Mouse (Mus musculus): ENCODE measurements at regions not wholly inside any gene's neighbourhood (a gene's known extent, or its start where the extent isn't known, plus 50 kb on each side); places are given as distances from the start of the nearest gene placed in this dataset.

- TF ChIP-seq POLR2A (IDR thresholded peaks at IDR 0.05; ENCODE audit: control insufficient read depth, extremely low read depth, insufficient read depth, low read length, poor library complexity) (no peak), CTCF (IDR thresholded peaks at IDR 0.05; ENCODE audit: borderline replicate concordance, control insufficient read depth, extremely low read depth, insufficient read depth, low read length, poor library complexity) (no peak)
These were observed 116.2 kb upstream of the Dmac1 start for GRCm38 (mm10) chr4:75394264-75394663.
